Mouse (Mus musculus) embryo, embryonic 11.5 days (tissue): ENCODE measurements at regions not wholly inside any gene's neighbourhood (a gene's known extent, or its start where the extent isn't known, plus 50 kb on each side); places are given as distances from the start of the nearest gene placed in this dataset.

Source experiments
- DNase-seq: peaks from one replicate; pipeline ENCODE4 v3.0.0-alpha.2; 2012; ENCODE audit warnings: low read depth, low spot score

GRCm38 (mm10) chr5:106392213-106392612 is 65.8 kb downstream of the Barhl2 start:
- DNase-seq = no peak

- no peak for DNase-seq
These were observed 71.3 kb downstream of the Barhl2 start for GRCm38 (mm10) chr5:106386621-106387020.

- no peak for DNase-seq
These were observed 72.1 kb downstream of the Barhl2 start for GRCm38 (mm10) chr5:106385838-106386237.

- no peak for DNase-seq
These were observed 72.7 kb downstream of the Barhl2 start for GRCm38 (mm10) chr5:106385219-106385618.

- no peak for DNase-seq
These were observed 73.7 kb downstream of the Barhl2 start for GRCm38 (mm10) chr5:106384138-106384770.

- DNase-seq = no peak
These were observed 76.0 kb downstream of the Barhl2 start for GRCm38 (mm10) chr5:106381919-106382318.

- no peak for DNase-seq
These were observed 77.2 kb downstream of the Barhl2 start for GRCm38 (mm10) chr5:106380631-106381285.

- DNase-seq = no peak
These were observed 81.0 kb downstream of the Barhl2 start for GRCm38 (mm10) chr5:106376781-106377525.

- DNase-seq = no peak
These were observed 90.1 kb downstream of the Barhl2 start for GRCm38 (mm10) chr5:106367831-106368230.

GRCm38 (mm10) chr5:106367312-106367711 is 90.7 kb downstream of the Barhl2 start:
- no peak for DNase-seq

GRCm38 (mm10) chr5:106366006-106366405 is 92.0 kb downstream of the Barhl2 start:
- DNase-seq = no peak

GRCm38 (mm10) chr5:106365094-106365493 is 92.9 kb downstream of the Barhl2 start:
- DNase-seq = no peak

GRCm38 (mm10) chr5:106351348-106351747 is 106.6 kb downstream of the Barhl2 start:
- DNase-seq = no peak

- DNase-seq = no peak
These were observed 108.0 kb downstream of the Barhl2 start for GRCm38 (mm10) chr5:106349851-106350515.

GRCm38 (mm10) chr5:106344308-106344707 is 113.7 kb downstream of the Barhl2 start:
- no peak for DNase-seq

GRCm38 (mm10) chr5:106343601-106344000 is 114.4 kb downstream of the Barhl2 start:
- DNase-seq = no peak

GRCm38 (mm10) chr5:106341361-106341760 is 116.6 kb downstream of the Barhl2 start:
- no peak for DNase-seq

GRCm38 (mm10) chr5:106335639-106336038 is 122.3 kb downstream of the Barhl2 start:
- DNase-seq = no peak

- no peak for DNase-seq
These were observed 130.3 kb downstream of the Barhl2 start for GRCm38 (mm10) chr5:106327592-106328150.

- DNase-seq = no peak
These were observed 135.3 kb downstream of the Barhl2 start for GRCm38 (mm10) chr5:106322574-106323215.

- DNase-seq = no peak
These were observed 136.5 kb downstream of the Barhl2 start for GRCm38 (mm10) chr5:106321426-106321825.
